Mouse (Mus musculus): ENCODE data around the gene Tmem243. TPM values are rescaled to one million over a fixed set of nuclear protein-coding genes. Genes with fewer than 3 reads are reported as not detected.
A peak's percentile ranks its signal among the peaks of the same experiment; 100 is the strongest.
"Not testable (repeated sequence)": the region's sequence is repeated elsewhere in the genome, so short reads cannot be mapped to it uniquely, and the experiment has no call there.

The Tmem243 gene
- polyA plus RNA-seq, 2 experiments from 2014 or later = 40.6 to 63.2 TPM

GRCm38 (mm10) chr5:9107296-9108089, 7.0 kb downstream of the Tmem243 start:
- peak; percentile 67 for ATAC-seq

GRCm38 (mm10) chr5:9108490-9108889, 8.0 kb downstream of the Tmem243 start:
- ATAC-seq = no peak

- ATAC-seq = no peak
These were observed 9.1 kb downstream of the Tmem243 start for GRCm38 (mm10) chr5:9109582-9109981.

GRCm38 (mm10) chr5:9111285-9111684, 10.8 kb downstream of the Tmem243 start:
- no peak for ATAC-seq

GRCm38 (mm10) chr5:9111759-9112158, 11.3 kb downstream of the Tmem243 start:
- ATAC-seq = peak; percentile 77

GRCm38 (mm10) chr5:9114162-9114561, 13.7 kb downstream of the Tmem243 start:
- no peak for ATAC-seq

- no peak for ATAC-seq
These were observed 23.7 kb downstream of the Tmem243 start for GRCm38 (mm10) chr5:9124134-9124533.

GRCm38 (mm10) chr5:9128566-9128965, 28.1 kb downstream of the Tmem243 start:
- no peak for ATAC-seq

GRCm38 (mm10) chr5:9131786-9132185, 31.3 kb downstream of the Tmem243 start:
- ATAC-seq = no peak

GRCm38 (mm10) chr5:9135588-9135987, 35.1 kb downstream of the Tmem243 start:
- no peak for ATAC-seq

GRCm38 (mm10) chr5:9140724-9141123, 40.3 kb downstream of the Tmem243 start:
- ATAC-seq = no peak

- peak; percentile 37 for ATAC-seq
These were observed 41.9 kb downstream of the Tmem243 start for GRCm38 (mm10) chr5:9142376-9142775.

- no peak for ATAC-seq
These were observed 48.9 kb downstream of the Tmem243 start for GRCm38 (mm10) chr5:9149273-9149850.

GRCm38 (mm10) chr5:9156746-9157145, 56.3 kb downstream of the Tmem243 start:
- ATAC-seq = no peak

- no peak for ATAC-seq
These were observed 56.9 kb downstream of the Tmem243 start for GRCm38 (mm10) chr5:9157336-9157735.

GRCm38 (mm10) chr5:9160831-9161455, 60.5 kb downstream of the Tmem243 start:
- peak; percentile 29 for ATAC-seq

GRCm38 (mm10) chr5:9161456-9162041, 61.1 kb downstream of the Tmem243 start, which contains the start of gene Dmtf1:
TSS of gene Dmtf1 (minus strand) at chr5:9161776.
- peak; percentile 89 for ATAC-seq

GRCm38 (mm10) chr5:9162088-9162487, 61.6 kb downstream of the Tmem243 start:
- ATAC-seq = peak; percentile 9

GRCm38 (mm10) chr5:9163411-9163810, 62.9 kb downstream of the Tmem243 start:
- ATAC-seq = no peak

GRCm38 (mm10) chr5:9165151-9165550, 64.7 kb downstream of the Tmem243 start:
- ATAC-seq = not testable (repeated sequence)

- ATAC-seq = no peak
These were observed 65.9 kb downstream of the Tmem243 start for GRCm38 (mm10) chr5:9166366-9166765.

- ATAC-seq = peak; percentile 51
These were observed 69.0 kb downstream of the Tmem243 start for GRCm38 (mm10) chr5:9169328-9170005.

- ATAC-seq = no peak
These were observed 72.8 kb downstream of the Tmem243 start for GRCm38 (mm10) chr5:9173295-9173694.

Measured in CD4-positive, CD25-positive, alpha-beta regulatory T cell, adult 4 months (primary cell).